Mouse (Mus musculus): ENCODE measurements around the gene Sytl4.
A peak's percentile ranks its signal among the peaks of the same experiment; 100 is the strongest.

Gene Sytl4

DNA sequence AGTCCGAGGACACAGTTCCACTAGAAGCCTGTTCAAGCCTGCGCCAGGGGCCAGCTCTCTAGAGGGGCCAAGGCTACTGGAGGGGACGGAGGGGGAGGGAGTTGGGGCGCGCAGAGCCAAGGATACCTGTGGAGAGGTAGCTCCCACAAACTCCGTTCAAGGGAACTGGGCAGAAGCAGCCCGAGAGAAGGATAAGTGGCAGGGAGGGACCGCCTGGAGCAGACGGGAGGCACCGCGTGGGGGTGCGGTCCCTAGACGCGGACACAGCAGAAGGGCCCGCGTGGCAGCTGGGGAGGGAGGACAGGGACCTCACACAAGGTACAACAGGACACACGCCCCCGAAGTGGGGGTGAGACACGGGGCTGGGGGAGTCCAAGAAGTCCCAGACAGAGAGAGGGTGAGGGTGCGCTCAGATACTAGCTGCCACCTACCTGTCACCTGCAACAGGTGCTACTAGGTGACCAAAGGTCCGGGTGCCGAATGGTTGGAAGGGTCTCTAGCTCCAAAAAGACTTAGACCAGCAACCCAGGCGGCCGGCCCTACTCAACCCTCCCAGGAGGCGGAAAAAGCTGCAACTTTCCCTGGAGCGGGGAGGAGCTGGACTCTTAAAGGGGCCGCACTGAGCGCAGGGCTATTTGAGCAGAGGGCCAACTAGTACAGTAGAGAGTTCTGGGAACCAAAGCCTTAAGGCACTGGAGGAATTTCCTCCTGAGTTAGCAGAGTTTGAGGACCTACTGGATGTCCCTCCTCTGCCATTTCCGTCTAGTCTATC lies at the start of gene Sytl4:
Sytl4 (minus strand) TSS at position 582 of the 772 bp plus-strand sequence.
- DNase-seq (ENCODE audit: low spot score) = peak; percentile 27

- no peak for DNase-seq (ENCODE audit: low spot score)
These were observed 39.1 kb upstream of the Sytl4 start for GRCm38 (mm10) chrX:134020664-134021063.

GRCm38 (mm10) chrX:134019005-134019404 lies 37.4 kb upstream of the Sytl4 start:
- DNase-seq (ENCODE audit: low spot score) = peak; percentile 33

GRCm38 (mm10) chrX:133995866-133996265 lies 14.3 kb upstream of the Sytl4 start:
- DNase-seq (ENCODE audit: low spot score) = no peak

GRCm38 (mm10) chrX:133964615-133965014 lies 17.0 kb downstream of the Sytl4 start:
- no peak for DNase-seq (ENCODE audit: low spot score)

DNA sequence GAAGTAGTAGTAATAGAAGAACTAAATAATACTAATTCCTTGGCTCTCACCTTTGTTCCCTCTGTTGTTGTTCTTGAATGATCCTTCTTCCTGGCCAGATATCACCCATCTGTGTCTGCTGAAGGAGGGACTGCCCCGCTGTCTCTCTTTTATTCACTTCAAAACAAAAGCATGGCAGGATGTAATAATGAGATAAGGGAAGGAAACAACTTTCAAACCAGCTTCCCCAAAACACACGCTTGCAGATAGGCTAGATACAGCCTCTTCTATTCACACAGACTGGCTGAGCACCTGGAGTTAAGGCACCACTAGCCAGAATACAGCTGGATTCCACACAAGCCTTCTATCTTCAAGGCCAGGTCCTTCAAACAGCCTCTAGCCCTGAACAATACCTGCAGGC lies 21.0 kb downstream of the Sytl4 start:
- no peak for DNase-seq (ENCODE audit: low spot score)

- DNase-seq (ENCODE audit: low spot score) = no peak
These were observed 27.0 kb downstream of the Sytl4 start for GRCm38 (mm10) chrX:133954661-133955060.

DNA sequence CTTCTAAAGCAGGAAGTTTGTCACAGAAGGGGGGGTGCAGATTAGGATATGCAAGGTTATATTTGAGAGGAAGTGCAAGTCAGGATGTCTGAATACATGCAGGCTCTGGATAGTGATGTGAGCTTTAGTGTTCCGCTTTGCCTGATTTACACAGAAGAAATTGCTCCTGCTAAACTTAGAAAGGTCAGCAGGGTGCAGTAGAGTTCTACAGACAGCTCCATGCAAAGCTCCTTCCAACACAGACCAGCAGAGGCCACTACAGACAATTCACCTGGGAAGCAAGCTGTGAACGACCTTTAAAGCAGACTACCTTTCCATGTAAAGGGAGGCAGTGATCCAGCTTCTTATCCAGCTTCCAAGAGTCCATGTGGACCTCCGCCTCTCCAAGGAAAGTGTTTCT lies 34.2 kb downstream of the Sytl4 start:
- DNase-seq (ENCODE audit: low spot score) = no peak

GRCm38 (mm10) chrX:133939561-133939960 lies 42.1 kb downstream of the Sytl4 start:
- no peak for DNase-seq (ENCODE audit: low spot score)

- no peak for DNase-seq (ENCODE audit: low spot score)
These were observed 44.9 kb downstream of the Sytl4 start for GRCm38 (mm10) chrX:133936605-133937225.

GRCm38 (mm10) chrX:133931302-133932013 lies 50.2 kb downstream of the Sytl4 start:
- DNase-seq (ENCODE audit: low spot score) = no peak

GRCm38 (mm10) chrX:133926760-133927159 lies 54.9 kb downstream of the Sytl4 start:
- no peak for DNase-seq (ENCODE audit: low spot score)

- no peak for DNase-seq (ENCODE audit: low spot score)
These were observed 60.4 kb downstream of the Sytl4 start for GRCm38 (mm10) chrX:133921187-133921586.

GRCm38 (mm10) chrX:133914219-133914618 lies 67.4 kb downstream of the Sytl4 start:
- no peak for DNase-seq (ENCODE audit: low spot score)

- no peak for DNase-seq (ENCODE audit: low spot score)
These were observed 68.6 kb downstream of the Sytl4 start for GRCm38 (mm10) chrX:133913006-133913405.

GRCm38 (mm10) chrX:133911397-133912103 lies 70.1 kb downstream of the Sytl4 start:
- peak; percentile 8 for DNase-seq (ENCODE audit: low spot score)

- no peak for DNase-seq (ENCODE audit: low spot score)
These were observed 73.4 kb downstream of the Sytl4 start, which contains the start of gene Srpx2 for GRCm38 (mm10) chrX:133908261-133908660. Gene Srpx2 (plus strand): TSS chrX:133908426.

- DNase-seq (ENCODE audit: low spot score) = peak; percentile 67
These were observed 83.5 kb downstream of the Sytl4 start, which contains the start of gene Tspan6 for GRCm38 (mm10) chrX:133898014-133898542. Gene Tspan6 (minus strand): TSS chrX:133898429.

DNA sequence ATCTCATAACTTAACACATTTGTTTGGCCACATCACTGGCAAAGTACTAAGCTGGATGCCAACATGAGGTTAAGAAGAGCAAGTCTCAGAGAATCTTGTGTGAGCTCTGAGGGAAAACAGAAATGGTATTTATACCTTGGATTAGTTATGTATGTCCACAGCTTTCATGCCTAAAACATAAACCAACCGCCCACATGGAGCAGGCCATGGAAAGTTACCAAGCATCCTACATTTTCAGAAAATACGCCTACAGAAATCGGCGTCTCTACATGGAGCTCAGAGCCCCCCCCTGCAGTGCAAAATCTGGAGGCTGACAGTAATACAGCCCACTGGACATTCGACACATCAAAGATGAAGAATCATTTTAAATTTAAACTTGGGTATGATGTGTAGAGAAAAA lies 93.5 kb downstream of the Sytl4 start:
- no peak for DNase-seq (ENCODE audit: low spot score)

DNA sequence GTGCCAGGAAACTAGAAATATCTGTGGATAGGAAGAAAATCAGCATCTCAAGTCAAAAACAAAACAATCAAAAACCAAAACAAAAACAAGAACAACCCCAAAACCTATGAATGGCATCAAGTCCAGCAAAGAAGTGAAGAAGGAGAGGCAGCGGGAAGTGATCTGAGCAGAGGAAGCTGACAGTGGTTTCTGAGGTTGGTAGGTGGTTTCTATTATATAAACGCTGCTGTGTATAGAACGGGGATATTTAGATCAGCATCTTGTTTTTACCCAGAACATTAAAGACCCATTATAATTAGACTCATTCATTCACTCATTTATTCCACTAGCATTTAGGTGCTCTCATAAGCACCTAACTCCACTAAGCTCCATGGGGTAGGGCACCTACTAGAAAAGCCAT lies 94.3 kb downstream of the Sytl4 start:
- DNase-seq (ENCODE audit: low spot score) = no peak
